Mouse (Mus musculus): ENCODE measurements around the gene Pmf1. TPM values are rescaled to one million over a fixed set of nuclear protein-coding genes. Genes with fewer than 3 reads are reported as not detected.
A peak's percentile ranks its signal among the peaks of the same experiment; 100 is the strongest.

The Pmf1 gene
- polyA plus RNA-seq, 1 experiment from 2014 or later: 87.0 TPM

- no peak overlapping the region for H3K4me3 ChIP-seq (ENCODE audit: low read depth, low read length)
- no peaks in the 10 kb centered on the region for H3K9me3 ChIP-seq (ENCODE audit: control insufficient read depth, low read length)
- DNase-seq (ENCODE audit: low spot score) (no peak), ATAC-seq (ENCODE audit: low read depth) (no peak)
- peaks cover 64% of the 10 kb centered on the region for H3K36me3 ChIP-seq (ENCODE audit: control insufficient read depth, insufficient read depth, low read length)
- H3K4me1 ChIP-seq (ENCODE audit: control insufficient read depth, insufficient read depth, low read length): peaks cover 6% of the 10 kb centered on the region; the same call in 1 of the 2 replicates
- H3K27me3 ChIP-seq (replicated peaks; ENCODE audit: control insufficient read depth, insufficient read depth, low read length): peaks cover 12% of the 10 kb centered on the region
- H3K27ac ChIP-seq (replicated peaks; ENCODE audit: low read depth, low read length): no peak overlapping the region
- 80% methylated on average over 6 of the region's 6 CpGs for WGBS
- no peak overlapping the region for H3K4me2 ChIP-seq (ENCODE audit: low read depth, low read length)
- no peak overlapping the region for H3K9ac ChIP-seq (ENCODE audit: low read depth, low read length)
These were observed 49.0 kb downstream of the Pmf1 start for GRCm38 (mm10) chr3:88361096-88361495.

GRCm38 (mm10) chr3:88359989-88360388 is 50.1 kb downstream of the Pmf1 start:
- 39% methylated on average over 3 of the region's 3 CpGs for WGBS
- H3K9ac ChIP-seq (ENCODE audit: low read depth, low read length): no peak overlapping the region
- H3K36me3 ChIP-seq (ENCODE audit: control insufficient read depth, insufficient read depth, low read length): peaks cover 75% of the 10 kb centered on the region
- no peak overlapping the region for H3K4me2 ChIP-seq (ENCODE audit: low read depth, low read length)
- 0 out of 2 replicates have a peak, but pooled peaks cover 2% of the 10 kb centered on the region for H3K27me3 ChIP-seq (replicated peaks; ENCODE audit: control insufficient read depth, insufficient read depth, low read length)
- H3K27ac ChIP-seq (replicated peaks; ENCODE audit: low read depth, low read length): no peak overlapping the region
- peaks cover 6% of the 10 kb centered on the region; the same call in 1 of the 2 replicates for H3K4me1 ChIP-seq (ENCODE audit: control insufficient read depth, insufficient read depth, low read length)
- no peak overlapping the region for H3K4me3 ChIP-seq (ENCODE audit: low read depth, low read length)
- no peak for ATAC-seq (ENCODE audit: low read depth)
- DNase-seq (ENCODE audit: low spot score): no peak
- H3K9me3 ChIP-seq (ENCODE audit: control insufficient read depth, low read length): no peaks in the 10 kb centered on the region

GRCm38 (mm10) chr3:88359584-88359983 is 50.5 kb downstream of the Pmf1 start:
- 60% methylated on average over 5 of the region's 5 CpGs for whole genome bisulfite sequencing
- no peak overlapping the region for H3K4me2 ChIP-seq (ENCODE audit: low read depth, low read length)
- H3K27ac ChIP-seq (replicated peaks; ENCODE audit: low read depth, low read length): no peak overlapping the region
- H3K4me3 ChIP-seq (ENCODE audit: low read depth, low read length): no peak overlapping the region
- no peak overlapping the region for H3K9ac ChIP-seq (ENCODE audit: low read depth, low read length)
- DNase-seq (ENCODE audit: low spot score) (peak; percentile 66), ATAC-seq (ENCODE audit: low read depth) (peak; percentile 19; the same call in 1 of the 2 replicates)
- no peaks in the 10 kb centered on the region for H3K27me3 ChIP-seq (replicated peaks; ENCODE audit: control insufficient read depth, insufficient read depth, low read length)
- 0 out of 2 replicates have a peak, but pooled peaks cover 2% of the 10 kb centered on the region for H3K4me1 ChIP-seq (ENCODE audit: control insufficient read depth, insufficient read depth, low read length)
- no peaks in the 10 kb centered on the region for H3K9me3 ChIP-seq (ENCODE audit: control insufficient read depth, low read length)
- peaks cover 79% of the 10 kb centered on the region for H3K36me3 ChIP-seq (ENCODE audit: control insufficient read depth, insufficient read depth, low read length)

GRCm38 (mm10) chr3:88354396-88355165 is 55.5 kb downstream of the Pmf1 start:
- Histone ChIP-seq H3K9ac (ENCODE audit: low read depth, low read length) (no peak overlapping the region), H3K4me1 (ENCODE audit: control insufficient read depth, insufficient read depth, low read length) (no peaks in the 10 kb centered on the region), H3K27ac (replicated peaks; ENCODE audit: low read depth, low read length) (no peak overlapping the region), H3K4me2 (ENCODE audit: low read depth, low read length) (no peak overlapping the region), H3K9me3 (ENCODE audit: control insufficient read depth, low read length) (no peaks in the 10 kb centered on the region), H3K27me3 (replicated peaks; ENCODE audit: control insufficient read depth, insufficient read depth, low read length) (no peaks in the 10 kb centered on the region), H3K4me3 (ENCODE audit: low read depth, low read length) (no peak overlapping the region), H3K36me3 (ENCODE audit: control insufficient read depth, insufficient read depth, low read length) (peaks cover 98% of the 10 kb centered on the region)
- 97% methylated on average over 8 of the region's 8 CpGs for WGBS
- no peak for DNase-seq (ENCODE audit: low spot score)
- ATAC-seq (ENCODE audit: low read depth): no peak

- no peak overlapping the region for H3K4me3 ChIP-seq (ENCODE audit: low read depth, low read length)
- 90% methylated on average over 9 of the region's 9 CpGs for WGBS
- H3K4me1 ChIP-seq (ENCODE audit: control insufficient read depth, insufficient read depth, low read length): no peaks in the 10 kb centered on the region
- H3K36me3 ChIP-seq (ENCODE audit: control insufficient read depth, insufficient read depth, low read length): peaks cover 98% of the 10 kb centered on the region
- H3K9me3 ChIP-seq (ENCODE audit: control insufficient read depth, low read length): no peaks in the 10 kb centered on the region
- no peak overlapping the region for H3K4me2 ChIP-seq (ENCODE audit: low read depth, low read length)
- no peak overlapping the region for H3K27ac ChIP-seq (replicated peaks; ENCODE audit: low read depth, low read length)
- H3K27me3 ChIP-seq (replicated peaks; ENCODE audit: control insufficient read depth, insufficient read depth, low read length): no peaks in the 10 kb centered on the region
- DNase-seq (ENCODE audit: low spot score) (no peak), ATAC-seq (ENCODE audit: low read depth) (no peak)
- no peak overlapping the region for H3K9ac ChIP-seq (ENCODE audit: low read depth, low read length)
These were observed 57.2 kb downstream of the Pmf1 start for GRCm38 (mm10) chr3:88352907-88353306.

GRCm38 (mm10) chr3:88350732-88351131 is 59.4 kb downstream of the Pmf1 start:
- Histone ChIP-seq H3K27me3 (replicated peaks; ENCODE audit: control insufficient read depth, insufficient read depth, low read length) (no peaks in the 10 kb centered on the region), H3K36me3 (ENCODE audit: control insufficient read depth, insufficient read depth, low read length) (peaks cover 98% of the 10 kb centered on the region), H3K4me3 (ENCODE audit: low read depth, low read length) (no peak overlapping the region), H3K9ac (ENCODE audit: low read depth, low read length) (no peak overlapping the region), H3K4me1 (ENCODE audit: control insufficient read depth, insufficient read depth, low read length) (no peaks in the 10 kb centered on the region), H3K4me2 (ENCODE audit: low read depth, low read length) (no peak overlapping the region), H3K9me3 (ENCODE audit: control insufficient read depth, low read length) (no peaks in the 10 kb centered on the region), H3K27ac (replicated peaks; ENCODE audit: low read depth, low read length) (no peak overlapping the region)
- 90% methylated on average over 13 of the region's 13 CpGs for WGBS
- ATAC-seq (ENCODE audit: low read depth): no peak
- DNase-seq (ENCODE audit: low spot score): no peak

Small RNAs within 50 kb of the gene (microRNA-seq; reads per million reads assigned to microRNA genes)
- gene Mir7011 (ENCODE audit: borderline number of aligned reads): not detected

Other genes starting within 250 kb of the Pmf1 start
- 4.1 and 7.6 TPM in 2 replicates for gene Rhbg, start 155.6 kb downstream of the Pmf1 start, polyA plus RNA-seq (2014; fragmentation: Nextera tagmentation; extraction: Ambion mirVana)
- gene Gm38392, start 123.1 kb downstream of the Pmf1 start, polyA plus RNA-seq (2014; fragmentation: Nextera tagmentation; extraction: Ambion mirVana): not detected in 2 replicates
- gene Tsacc, start 113.3 kb downstream of the Pmf1 start, polyA plus RNA-seq (2014; fragmentation: Nextera tagmentation; extraction: Ambion mirVana): 9.8 and 11.1 TPM in 2 replicates
- 492 and 493 TPM in 2 replicates for gene Cct3, start 113.2 kb downstream of the Pmf1 start, polyA plus RNA-seq (2014; fragmentation: Nextera tagmentation; extraction: Ambion mirVana)
- gene Glmp, start 85.3 kb downstream of the Pmf1 start, polyA plus RNA-seq (2014; fragmentation: Nextera tagmentation; extraction: Ambion mirVana): 127 and 131 TPM in 2 replicates
- gene Tmem79, start 74.2 kb downstream of the Pmf1 start, polyA plus RNA-seq (2014; fragmentation: Nextera tagmentation; extraction: Ambion mirVana): 9.9 and 12.7 TPM in 2 replicates
- gene Smg5, start 74.1 kb downstream of the Pmf1 start, polyA plus RNA-seq (2014; fragmentation: Nextera tagmentation; extraction: Ambion mirVana): 31.3 and 33.6 TPM in 2 replicates
- gene Paqr6, start 45.7 kb downstream of the Pmf1 start, polyA plus RNA-seq (2014; fragmentation: Nextera tagmentation; extraction: Ambion mirVana): 7.3 and 9.2 TPM in 2 replicates
- gene Bglap3, start 37.6 kb downstream of the Pmf1 start, polyA plus RNA-seq (2014; fragmentation: Nextera tagmentation; extraction: Ambion mirVana): 1.5 and 4.6 TPM in 2 replicates
- 6.5 and 27.0 TPM in 2 replicates for gene Bglap2, start 31.6 kb downstream of the Pmf1 start, polyA plus RNA-seq (2014; fragmentation: Nextera tagmentation; extraction: Ambion mirVana)
- gene Bglap, start 25.9 kb downstream of the Pmf1 start, polyA plus RNA-seq (2014; fragmentation: Nextera tagmentation; extraction: Ambion mirVana): 7.9 and 33.0 TPM in 2 replicates
- gene Slc25a44, start 14.8 kb upstream of the Pmf1 start, polyA plus RNA-seq (2014; fragmentation: Nextera tagmentation; extraction: Ambion mirVana): 18.1 and 21.4 TPM in 2 replicates
- 9.5 and 10.1 TPM in 2 replicates for gene Sema4a, start 50.9 kb upstream of the Pmf1 start, polyA plus RNA-seq (2014; fragmentation: Nextera tagmentation; extraction: Ambion mirVana)
- gene Lmna, start 99.6 kb upstream of the Pmf1 start, polyA plus RNA-seq (2014; fragmentation: Nextera tagmentation; extraction: Ambion mirVana): 426 and 482 TPM in 2 replicates
- 21.5 and 24.7 TPM in 2 replicates for gene Mex3a, start 122.1 kb upstream of the Pmf1 start, polyA plus RNA-seq (2014; fragmentation: Nextera tagmentation; extraction: Ambion mirVana)
- gene Rab25, start 138.0 kb upstream of the Pmf1 start, polyA plus RNA-seq (2014; fragmentation: Nextera tagmentation; extraction: Ambion mirVana): 33.8 and 38.0 TPM in 2 replicates
- 97.9 and 107 TPM in 2 replicates for gene Lamtor2, start 142.7 kb upstream of the Pmf1 start, polyA plus RNA-seq (2014; fragmentation: Nextera tagmentation; extraction: Ambion mirVana)
- 46.3 and 50.0 TPM in 2 replicates for gene Ubqln4, start 143.4 kb upstream of the Pmf1 start, polyA plus RNA-seq (2014; fragmentation: Nextera tagmentation; extraction: Ambion mirVana)
- 289 and 337 TPM in 2 replicates for gene Ssr2, start 165.5 kb upstream of the Pmf1 start, polyA plus RNA-seq (2014; fragmentation: Nextera tagmentation; extraction: Ambion mirVana)
- gene Arhgef2, start 195.6 kb upstream of the Pmf1 start, polyA plus RNA-seq (2014; fragmentation: Nextera tagmentation; extraction: Ambion mirVana): 88.0 and 88.7 TPM in 2 replicates
- gene Rxfp4, start 242.8 kb upstream of the Pmf1 start, polyA plus RNA-seq (2014; fragmentation: Nextera tagmentation; extraction: Ambion mirVana): 0.18 TPM in 1 of 2 replicates, not detected in the other

Data from embryonic facial prominence, embryonic 14.5 days (tissue).